Mouse (Mus musculus) heart, postnatal 4 days (tissue): Measurements from ENCODE around the gene Acat3. TPM values are rescaled to one million over a fixed set of nuclear protein-coding genes. Genes with fewer than 3 reads are reported as not detected.
"Not testable (repeated sequence)": the region's sequence is repeated elsewhere in the genome, so short reads cannot be mapped to it uniquely, and the experiment has no call there.

Experiments
- DNase-seq: peaks from one replicate; pipeline ENCODE4 v3.0.0; 2021
- total RNA-seq, 2 experiments: library from RNA; stranded (reverse); gene quantifications; 2 replicates each; pipeline ENCODE4 v1.2.3; 2021

Gene Acat3
- total RNA-seq, 2 experiments from 2014 or later = not detected

DNA sequence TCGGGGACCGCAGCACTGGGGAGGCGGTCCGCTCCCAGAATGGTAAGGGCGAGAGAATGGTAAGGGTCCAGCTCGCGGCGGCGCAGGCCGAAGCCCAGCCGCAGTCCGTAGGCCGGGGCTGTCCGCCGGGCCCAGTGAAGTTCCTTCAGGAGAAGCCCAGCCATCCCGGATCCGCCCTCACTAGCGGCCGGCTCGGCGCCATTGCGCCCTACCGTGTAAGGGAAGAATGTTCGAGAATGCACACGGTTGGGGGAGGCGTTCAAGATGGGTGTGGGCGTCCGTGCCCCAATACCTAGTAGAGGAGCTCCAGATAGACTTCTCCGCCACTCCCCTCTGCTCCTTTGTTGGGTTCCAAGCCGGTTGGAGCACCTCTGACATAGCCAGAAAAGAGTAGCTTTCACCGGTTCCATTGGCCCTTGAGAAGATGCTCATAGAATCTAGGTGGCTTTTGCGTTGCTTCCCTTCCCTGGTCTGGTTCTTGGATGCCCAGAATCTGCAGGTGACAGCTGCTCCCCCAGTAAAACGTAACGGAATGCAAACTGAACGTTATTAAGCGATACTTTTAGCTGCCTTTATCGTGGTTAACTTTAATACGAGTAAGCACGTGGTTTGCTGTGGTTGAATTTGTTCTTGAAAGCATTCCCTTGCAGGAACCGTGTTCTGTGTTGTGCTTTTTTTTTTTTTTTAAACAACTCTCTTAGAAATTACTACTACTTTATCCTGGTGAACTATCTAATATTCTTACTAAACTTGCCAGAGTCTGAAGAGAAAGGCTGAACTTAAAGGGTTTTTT is 23.6 kb downstream of the Acat3 start:
- peak; percentile 63 for DNase-seq

DNA sequence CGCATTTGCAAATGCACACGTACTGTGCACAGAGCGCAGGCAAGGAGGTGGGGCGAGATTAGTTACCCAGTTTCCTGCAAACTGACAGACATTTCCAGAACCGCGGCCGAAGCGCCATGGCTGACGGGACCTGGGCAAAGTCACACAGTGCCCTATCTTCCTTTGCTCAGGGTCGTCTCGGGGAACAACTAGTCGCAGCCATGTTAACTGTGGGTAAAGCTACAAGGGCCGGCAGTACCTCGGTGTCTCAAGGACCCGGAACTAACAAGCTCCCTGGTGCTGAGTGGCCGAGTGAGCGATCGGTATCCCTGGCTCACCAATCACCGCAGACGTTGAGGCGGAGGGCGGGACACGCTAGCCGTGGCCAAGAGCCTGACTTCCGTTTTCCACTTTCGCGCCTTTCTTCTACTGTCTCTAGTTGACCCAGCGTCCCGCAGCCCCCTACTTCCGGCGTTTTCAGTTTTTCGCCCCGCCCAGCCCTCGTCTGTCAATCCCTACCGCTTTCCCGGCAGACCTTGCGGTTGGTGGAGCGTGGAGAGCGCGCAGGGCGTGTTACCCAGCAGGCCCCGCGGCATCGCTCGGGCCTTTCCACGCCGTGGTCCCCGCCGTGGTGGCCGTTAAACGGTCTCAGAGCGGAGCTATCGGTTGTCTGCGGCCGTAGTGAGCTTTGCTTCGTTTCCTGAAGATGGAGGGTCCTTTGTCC is 24.4 kb downstream of the Acat3 start, which contains the start of gene Mrpl18:
Gene Mrpl18 (minus strand): TSS at position 465 of the 703 bp plus-strand sequence.
- DNase-seq = peak; percentile 99

DNA sequence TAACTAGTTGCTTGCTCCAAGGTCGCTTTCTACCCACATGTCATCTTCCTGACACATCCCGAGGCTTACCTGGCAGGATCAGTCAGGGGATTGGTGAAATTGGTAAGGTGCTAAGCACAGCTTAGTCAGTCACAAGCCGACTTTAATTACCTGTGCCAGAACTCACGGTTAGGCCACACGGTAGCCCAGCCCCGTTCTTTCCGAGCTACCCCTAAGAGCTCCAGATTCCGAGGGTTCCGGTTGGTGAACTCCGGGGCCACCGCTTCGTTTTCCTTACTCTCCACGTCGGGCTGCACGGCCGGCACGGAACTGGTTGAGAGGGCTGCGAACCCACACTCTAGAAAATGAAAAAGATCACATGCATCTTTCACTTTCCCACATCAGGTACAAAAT is 24.9 kb downstream of the Acat3 start, which contains the start of gene Tcp1:
Gene Tcp1 (plus strand): TSS at position 214 of the 393 bp plus-strand sequence.
- no peak for DNase-seq

DNA sequence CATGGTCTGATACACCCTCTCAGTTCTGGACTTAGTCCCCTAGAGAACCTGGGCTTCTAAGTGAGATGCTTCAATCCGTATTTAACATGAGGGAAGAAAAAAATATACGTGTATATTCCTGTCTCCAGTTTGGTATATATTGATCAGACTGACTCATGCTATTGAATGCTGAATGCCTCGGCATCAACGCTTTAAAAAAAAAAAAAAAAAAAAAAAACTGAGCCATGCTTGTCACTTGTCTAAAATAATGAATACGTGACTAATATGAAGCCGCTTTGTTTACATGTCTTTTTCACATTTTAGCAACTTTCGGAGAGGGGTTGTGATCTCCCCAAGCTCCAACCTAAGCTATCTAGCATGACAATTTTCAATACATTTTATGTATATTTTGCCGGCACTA is 30.0 kb downstream of the Acat3 start:
- DNase-seq = no peak

DNA sequence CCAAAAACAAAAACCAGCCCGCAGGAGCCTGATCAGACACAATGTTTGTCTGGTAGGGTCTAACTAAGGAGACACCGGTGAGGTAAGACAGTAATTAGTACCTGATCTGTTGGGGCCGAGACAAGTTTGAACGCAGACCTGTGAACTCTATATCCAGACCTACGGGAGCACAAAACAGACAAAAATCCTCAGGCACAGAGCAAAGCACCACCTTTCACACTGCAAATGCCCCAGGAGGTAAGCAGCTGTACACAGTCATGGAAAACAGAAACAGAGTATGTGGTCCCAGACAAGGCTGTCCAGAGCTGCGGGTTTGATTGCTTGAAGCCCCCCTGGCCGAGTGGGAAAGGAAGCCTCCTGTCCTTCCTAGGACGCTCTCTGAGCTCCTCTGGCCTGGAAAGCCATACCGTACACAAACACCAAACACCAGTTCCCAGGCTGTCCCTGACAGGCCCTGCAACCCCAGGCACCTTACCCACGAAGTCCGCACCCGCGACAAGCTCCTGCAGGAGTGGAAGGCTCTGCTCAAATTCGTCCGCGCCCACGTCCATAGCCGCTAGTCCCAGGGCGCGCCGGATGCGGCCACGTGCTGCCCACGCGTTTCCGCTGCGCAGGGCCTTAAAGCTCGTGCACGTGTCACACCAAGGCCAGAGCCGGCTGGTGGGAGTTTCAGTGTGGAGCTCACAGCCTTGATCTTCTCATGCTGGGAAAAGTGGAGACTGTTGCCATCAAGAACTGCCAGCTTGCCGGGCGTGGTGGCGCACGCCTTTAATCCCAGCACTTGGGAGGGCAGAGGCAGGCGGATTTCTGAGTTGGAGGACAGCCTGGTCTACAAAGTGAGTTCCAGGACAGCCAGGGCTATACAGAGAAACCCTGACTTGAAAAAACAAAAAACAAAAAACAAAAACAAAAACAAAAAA is 30.8 kb downstream of the Acat3 start, which contains the start of gene Pnldc1:
Gene Pnldc1 (minus strand): TSS at position 870 of the 920 bp plus-strand sequence.
- DNase-seq = no peak

DNA sequence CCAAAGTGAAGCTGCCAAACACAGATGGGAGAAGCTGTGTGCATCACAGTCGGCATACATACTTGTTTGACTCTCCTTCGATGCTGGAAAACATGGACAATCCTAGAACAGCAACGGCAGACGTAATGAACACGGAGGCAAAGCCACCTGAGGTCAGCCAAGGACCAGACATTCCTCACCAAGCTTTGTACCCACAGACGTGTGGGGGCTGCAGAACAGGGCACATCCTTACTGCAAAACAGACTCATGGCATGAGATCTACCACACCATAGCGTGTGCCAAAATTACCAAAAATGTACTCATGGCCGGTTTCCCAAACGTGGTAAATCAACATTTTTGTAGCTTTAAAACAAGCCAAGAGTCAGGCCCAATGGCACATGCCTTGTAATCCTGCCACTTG is 34.0 kb downstream of the Acat3 start:
- DNase-seq = no peak

DNA sequence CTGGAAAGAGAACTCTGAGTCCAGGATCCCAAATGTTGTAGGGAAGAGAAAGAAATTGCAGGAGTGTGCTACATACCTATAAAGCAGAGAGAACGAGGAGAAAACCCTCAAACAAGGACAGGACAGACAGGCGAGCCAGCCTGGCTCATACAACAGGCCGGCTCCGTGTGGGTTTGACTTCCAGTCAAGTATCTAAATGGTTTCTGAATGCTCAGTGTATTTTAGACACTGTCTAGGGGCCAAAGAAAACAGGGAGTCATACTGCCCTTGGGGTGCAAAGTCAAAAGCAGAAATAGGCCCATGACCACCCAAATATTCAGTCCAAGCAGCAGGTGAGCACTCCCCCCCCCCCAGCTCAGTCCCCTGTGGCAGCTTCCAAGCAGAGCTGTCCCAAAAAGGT is 34.6 kb downstream of the Acat3 start:
- no peak for DNase-seq

DNA sequence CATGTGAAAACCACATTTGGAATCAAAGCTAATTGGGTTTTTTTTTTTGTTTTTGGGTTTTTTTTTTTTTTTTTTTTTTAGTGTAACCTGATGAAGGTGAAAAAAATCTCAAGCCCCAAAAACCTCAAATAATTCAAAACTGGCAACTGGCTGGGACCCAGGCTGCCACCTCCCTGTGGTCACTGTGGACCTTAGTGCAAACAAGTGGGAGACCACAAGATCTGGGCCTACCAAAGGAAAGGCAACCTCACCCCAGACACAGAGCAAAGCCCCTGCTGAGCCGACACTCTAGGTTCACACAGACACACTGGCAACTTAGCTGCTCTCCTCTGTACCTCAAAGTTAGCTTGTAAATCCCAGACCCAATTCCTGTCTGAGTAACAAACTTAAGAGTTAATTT is 36.1 kb downstream of the Acat3 start:
- no peak for DNase-seq

DNA sequence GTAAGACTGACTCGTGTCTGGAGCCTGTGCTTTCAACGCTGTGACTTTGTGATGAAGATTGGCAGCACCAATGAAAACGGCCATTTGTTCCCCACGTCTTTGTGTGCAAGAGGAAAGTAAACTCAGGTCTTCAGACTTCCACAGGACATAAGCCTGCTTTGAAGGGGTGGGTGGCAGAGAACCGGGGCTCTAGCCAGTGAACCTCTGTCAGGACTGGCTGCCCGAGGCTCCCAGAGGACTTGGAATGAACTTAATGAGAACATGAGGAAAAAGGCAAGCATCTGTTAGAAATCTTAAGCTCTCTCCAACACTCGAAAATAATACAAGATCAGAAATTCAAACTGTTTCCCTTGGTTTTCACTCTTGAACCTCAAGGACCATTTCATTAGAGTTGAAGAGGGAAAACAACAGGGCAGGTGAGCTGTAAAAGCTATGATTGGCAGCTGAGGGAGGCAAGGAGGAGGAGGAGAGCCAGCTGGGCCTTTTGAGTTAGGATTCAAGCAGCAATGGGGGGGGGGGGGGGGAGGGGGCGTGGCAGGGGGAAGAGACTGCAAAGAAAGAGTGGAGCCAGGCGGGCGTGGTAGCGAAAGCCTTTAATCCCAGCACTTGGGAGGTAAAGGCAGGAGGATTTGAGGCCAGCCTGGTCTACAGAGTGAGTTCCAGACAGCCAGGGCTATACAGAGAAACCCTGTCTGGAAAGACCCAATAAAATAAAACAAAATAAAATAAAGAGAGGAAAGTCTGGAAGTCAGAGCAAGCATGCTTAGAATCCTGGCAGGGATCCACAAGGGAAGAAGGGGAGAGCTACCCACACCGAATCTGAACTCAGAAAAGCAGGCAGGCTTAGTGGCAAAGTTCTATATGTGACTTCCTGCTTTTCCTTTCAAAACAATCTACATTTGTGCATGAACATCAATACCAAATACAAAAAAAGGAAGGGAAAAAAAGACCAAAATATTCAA is 36.7 kb downstream of the Acat3 start:
- no peak for DNase-seq

DNA sequence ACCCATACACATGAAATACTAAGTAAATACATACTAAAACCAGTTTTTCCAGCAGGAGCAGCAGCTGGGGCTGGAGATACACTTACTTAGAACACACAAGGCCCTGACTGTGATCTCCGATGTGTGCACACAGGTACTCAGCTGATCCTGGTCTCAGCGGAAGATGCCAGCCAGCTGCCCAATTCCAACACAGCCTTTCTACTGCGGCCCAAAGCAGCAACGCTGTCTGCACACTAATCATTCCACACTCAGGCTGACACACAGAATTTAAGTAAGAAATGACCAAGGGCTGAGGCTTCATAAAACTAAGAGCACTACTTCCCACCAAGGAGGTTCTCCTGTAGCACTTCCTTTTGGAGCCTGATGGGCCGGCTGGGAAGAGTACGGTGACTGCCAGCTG is 38.1 kb downstream of the Acat3 start:
- no peak for DNase-seq

DNA sequence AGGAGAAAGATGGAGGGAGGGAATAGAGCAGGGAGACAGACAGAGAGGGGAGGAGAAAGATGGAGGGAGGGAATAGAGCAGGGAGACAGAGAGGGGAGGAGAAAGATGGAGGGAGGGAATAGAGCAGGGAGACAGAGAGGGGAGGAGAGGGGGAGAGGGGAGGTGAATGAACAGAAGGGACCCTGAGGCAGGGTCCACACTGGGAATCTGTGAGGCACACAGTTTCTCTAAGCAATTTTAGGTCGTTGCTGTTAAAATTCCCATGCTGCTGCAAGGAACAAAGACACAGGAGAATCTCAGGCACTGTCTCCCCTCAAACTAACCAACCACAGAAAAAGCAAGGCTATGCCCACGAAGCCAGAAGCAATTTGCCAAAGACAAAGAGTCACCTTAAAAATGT is 41.8 kb downstream of the Acat3 start:
- DNase-seq = not testable (repeated sequence)

DNA sequence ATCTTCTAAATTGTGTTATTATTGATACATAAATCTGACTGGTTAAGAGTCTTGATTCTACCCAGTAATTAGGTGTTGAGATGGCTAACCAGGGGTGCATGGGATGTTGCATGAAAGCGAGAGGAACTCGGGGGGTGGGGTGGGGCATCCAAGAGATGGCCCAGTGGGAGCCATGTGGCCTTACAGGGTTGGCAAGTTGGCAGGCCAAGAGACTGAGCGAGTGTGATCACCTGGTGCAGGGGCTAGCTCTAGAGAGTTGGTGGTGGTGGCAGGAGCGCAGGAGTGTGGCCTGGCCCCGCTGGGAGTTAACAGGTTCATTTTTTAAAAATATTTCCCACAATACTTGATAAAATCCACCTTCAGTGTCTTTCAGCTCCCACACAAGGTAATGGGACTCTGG is 42.7 kb downstream of the Acat3 start:
- no peak for DNase-seq

DNA sequence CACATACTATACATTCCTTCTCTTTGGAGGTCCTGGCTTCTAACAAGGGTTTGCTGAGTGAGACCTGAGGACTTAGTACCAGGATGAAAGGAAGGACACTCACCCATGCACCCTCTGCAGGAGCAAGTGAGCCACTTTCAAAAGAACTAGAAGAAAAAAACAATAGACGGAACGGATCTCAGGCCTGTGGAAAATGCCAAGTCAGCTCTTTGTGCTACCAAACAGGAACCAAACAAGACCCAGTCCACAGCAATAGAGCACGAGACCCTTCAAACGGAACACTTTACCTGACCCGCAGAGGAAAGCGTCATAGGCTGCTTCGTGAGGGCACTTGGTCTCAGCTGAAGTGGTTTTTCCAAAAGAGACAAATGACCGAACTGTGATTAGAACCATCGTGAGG is 48.4 kb downstream of the Acat3 start:
- no peak for DNase-seq

DNA sequence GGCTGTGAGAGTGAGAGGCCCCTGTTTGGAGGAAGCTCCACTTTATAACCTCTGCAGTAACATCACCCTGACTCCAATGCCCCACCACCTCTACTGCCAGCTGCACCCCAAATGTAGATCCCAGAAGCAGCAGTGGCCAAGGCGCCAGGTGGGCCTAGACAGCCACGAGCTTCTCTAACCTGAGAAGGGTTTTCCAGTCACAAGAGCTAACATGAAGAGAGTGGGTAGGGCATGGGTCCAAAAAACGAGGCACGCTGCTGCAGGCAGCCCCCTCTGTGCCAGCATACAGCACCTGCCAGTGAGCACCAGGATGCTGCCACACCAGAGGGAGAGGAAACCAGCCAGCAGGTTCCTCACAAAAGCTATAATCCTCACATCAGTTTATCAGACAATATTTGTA is 49.3 kb downstream of the Acat3 start:
- DNase-seq = no peak

DNA sequence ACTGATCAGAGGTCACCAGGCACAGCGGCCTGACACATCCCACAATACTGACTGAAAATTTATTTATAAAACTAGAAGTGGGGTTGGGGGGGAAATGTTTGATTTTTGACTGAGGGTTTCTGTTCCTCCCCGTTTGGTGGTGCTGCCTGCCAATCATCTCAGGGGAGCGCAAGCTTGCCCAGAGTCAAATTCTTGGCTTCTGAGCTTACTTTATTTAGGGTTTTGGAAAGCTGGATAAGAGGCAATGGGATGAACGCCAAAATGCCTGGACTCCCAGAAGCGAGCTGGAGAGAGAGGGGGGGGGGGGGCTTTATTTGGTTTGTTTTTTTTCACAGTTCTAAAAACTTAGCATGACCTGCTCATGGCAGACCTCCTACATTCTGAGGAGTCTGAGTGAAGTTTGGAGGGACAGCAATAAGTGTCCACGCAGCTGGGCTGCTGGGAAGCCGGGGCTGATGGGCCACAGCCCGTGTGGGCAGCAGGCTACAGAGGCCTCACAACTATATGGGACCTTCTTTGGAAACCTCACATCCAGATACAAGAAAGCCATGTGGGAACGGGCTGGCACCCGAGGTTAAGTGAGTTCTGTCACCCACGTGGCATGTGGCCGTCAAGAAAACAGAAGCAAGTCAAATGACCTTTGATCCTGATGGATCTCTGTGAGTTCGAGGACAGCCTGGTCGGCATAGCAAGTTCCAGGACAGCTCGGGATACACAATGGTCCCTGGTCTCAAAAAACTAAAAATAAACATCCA is 53.2 kb downstream of the Acat3 start:
- DNase-seq = peak; percentile 66

DNA sequence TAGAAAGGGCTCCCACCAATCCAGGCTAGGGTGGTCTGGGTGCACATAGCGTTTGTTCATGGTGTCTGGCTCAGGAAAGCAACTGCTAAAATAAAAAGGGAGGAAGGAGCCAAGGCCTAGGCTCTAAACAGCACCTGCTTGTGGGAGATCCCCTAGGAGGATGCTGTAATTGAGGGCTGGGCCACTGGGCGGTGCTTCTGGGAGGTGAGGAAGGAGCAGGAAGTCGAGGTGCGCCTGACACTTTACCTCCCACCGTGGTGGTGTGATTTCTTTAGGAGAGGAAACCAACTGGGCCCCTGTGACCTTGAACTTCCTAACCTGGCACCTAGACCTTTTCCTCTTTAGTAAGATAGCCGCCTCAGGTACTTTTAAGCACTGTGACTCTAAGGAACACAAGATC is 53.8 kb downstream of the Acat3 start:
- no peak for DNase-seq

DNA sequence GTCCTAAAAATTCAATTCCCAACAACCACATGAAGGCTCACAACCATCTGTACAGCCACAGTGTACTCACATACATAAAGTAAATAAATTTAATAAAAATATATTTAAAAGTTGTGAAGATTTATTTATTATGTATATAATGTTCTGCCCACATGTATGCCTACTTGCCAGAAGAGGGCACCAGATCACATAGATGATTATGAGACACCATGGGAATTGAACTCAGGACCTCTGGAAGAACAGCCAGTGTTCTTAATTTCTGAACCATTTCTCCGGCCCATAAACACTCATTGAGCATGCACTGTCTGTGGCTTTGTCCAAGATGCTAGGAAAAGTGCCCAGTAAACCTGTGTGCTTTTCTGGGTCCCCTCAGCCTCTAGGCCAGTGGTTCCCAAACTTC is 59.2 kb downstream of the Acat3 start:
- no peak for DNase-seq

DNA sequence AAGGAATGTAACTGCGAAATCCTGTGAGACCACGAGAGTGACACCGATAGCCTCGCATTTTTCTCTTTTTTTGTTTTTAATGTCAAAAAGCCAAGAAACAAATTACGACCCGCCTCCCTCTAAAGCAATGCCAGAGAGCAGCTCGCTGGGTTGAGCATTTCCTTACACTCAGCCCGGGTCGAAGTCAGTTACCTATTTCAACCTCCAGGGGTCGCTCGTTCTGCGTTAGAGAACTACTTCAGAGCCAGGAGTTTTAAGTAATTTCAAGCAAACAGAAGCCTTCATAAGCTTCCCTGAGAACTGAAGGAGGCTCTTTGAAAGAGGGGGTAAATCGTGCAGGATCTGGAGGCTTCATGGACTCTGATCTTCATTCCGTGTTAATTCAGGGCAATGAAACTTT is 60.2 kb downstream of the Acat3 start:
- DNase-seq = peak; percentile 89

DNA sequence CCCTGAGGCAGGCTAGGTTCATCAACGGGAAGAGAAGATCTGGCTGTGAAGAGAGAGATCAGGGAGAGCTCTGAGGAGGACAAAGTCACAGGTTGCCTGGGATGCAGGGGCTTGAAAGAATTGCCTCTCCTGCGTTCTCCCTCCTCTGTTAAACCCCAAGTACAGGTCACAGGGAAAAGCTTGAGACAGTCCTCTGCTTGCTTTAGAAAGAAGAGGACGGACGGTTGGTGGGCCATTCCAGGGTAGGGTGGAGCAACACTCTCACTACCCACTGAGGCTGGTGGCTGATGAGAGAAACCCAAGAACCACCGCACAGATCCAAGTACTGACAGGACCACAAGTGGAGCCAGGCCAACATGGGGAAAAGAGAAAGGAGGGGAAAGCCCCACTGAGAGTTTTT is 64.7 kb downstream of the Acat3 start, which contains the start of gene Mrgprh:
Gene Mrgprh (plus strand): TSS at position 301 of the 400 bp plus-strand sequence.
- DNase-seq = no peak
